Mouse (Mus musculus): ENCODE results near the gene Plekha6. TPM values are rescaled to one million over a fixed set of nuclear protein-coding genes. Genes with fewer than 3 reads are reported as not detected.

The Plekha6 gene
- polyA plus RNA-seq, 1 experiment, result 0.54 TPM

DNA sequence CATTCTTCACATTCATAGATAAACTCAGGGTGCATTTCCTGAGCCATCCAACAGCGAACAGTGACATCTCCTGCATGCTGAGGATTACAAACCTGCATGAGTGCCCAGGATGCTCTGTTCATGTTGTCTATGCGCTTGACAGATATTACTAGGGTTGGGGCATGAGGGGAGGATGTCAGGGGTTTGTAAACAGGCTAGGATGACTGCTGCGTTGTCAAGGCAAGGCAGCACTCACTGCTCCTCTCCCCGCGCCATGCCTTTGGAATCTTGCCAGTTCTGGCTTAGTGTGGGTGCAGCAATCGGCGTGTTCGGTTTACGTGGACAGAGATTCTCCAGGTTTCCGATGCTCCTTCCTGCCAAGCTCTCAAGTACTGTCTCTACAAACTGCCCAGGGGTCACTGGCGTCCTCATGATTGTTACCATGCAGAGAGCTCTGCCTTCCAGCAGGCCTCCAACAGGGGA, 115.7 kb downstream of the Plekha6 start:
- TF ChIP-seq GATA1 (IDR thresholded peaks at IDR 0.05; ENCODE audit: low read length), result no peak

DNA sequence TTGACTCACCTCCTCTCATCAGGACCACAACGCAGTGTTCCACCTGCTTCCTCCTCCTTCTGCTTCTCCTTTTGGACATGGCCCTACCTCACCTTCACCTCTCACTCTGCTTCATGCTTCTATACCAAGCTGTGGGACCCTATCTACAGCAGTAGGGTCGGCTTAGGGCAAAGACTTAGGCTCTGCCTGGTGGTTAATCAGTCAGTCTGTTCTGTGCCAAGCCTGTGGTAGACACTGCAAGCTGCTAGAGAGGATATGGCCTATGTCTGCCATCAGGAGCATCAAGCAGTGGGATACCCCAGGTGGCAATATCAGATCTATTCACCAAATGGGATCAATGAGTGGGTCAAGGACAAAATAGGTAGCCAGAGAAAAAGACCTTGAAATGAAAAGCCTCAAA, 116.5 kb downstream of the Plekha6 start:
- no peak for TF ChIP-seq GATA1 (IDR thresholded peaks at IDR 0.05; ENCODE audit: low read length)

DNA sequence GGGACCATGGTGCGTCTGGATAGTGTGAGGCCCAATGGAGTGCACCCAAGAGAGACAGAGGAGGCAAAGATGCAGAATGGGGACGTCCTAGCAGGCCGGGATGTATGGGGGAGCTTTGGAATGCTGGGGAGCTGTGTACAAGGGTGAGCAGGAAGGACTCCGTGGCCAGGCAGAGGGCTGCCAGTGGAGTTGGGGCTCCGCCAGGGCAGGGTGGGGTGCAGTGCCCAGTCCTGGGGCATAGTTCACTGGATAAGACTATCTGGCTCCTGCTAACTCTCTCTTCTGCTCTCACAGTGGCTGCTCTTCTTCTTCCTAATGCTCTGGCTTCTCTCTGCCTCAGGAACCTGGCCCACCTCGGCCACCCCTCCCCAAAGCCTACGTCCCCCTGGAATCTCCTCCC, 121.9 kb downstream of the Plekha6 start:
- TF ChIP-seq GATA1 (IDR thresholded peaks at IDR 0.05; ENCODE audit: low read length), result no peak

DNA sequence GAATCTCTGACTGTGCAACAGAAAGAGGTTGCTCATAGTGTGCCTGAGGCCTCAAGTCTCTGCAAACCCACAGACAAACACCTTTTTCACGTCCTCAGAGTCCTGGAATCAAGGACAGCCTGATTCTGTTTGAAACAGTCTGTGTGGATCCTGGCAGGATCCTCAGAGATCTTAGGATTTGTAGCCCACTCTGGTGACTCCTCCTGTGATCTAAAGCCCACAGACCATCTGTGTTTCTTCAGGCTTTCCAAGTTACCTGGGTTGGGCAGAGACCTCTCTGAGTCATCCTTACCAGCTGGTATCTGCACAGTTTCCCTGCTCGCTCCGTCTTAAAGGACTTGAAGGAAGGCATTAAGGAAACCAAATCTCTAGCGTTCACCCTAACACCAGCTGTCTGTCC, 123.0 kb downstream of the Plekha6 start:
- no peak for TF ChIP-seq GATA1 (IDR thresholded peaks at IDR 0.05; ENCODE audit: low read length)

DNA sequence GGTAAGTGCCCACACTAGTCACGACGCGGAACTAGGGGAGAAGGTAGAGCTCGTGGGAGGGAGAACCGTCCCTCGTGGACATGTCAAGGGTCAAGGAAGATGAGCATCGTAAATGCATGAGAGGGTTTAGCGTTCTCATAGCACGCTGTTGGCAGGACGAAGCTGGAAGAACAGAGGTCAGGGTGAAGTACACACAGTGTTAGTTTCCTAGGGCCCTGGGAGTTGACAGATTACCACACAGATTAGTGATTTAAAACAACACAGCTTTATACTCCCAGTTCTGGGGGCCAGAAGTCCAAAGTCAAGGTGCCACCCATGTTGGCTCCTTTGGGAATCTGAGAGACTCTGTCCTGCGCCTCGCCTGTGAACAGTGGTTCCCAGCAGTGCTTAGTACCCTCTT, 123.9 kb downstream of the Plekha6 start:
- no peak for TF ChIP-seq GATA1 (IDR thresholded peaks at IDR 0.05; ENCODE audit: low read length)

DNA sequence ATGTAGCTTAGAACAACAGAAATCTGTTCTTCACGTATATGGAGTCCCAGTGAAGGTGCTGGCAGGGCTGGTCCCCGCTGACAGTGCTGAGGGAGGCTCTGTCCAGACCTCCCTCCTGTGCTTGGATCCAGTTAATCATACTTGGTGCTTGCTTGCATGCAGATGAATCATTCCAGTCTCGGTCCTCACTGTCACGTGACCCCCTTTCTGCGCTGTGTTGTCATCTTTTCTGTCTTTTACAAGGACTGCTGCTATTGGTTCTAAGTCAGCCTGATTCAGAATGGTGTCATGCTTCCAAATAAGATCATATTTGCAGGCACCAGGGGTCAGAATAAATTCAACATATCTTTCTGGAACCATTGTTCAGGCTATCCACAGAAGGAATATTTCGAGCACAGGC, 127.9 kb downstream of the Plekha6 start:
- TF ChIP-seq GATA1 (IDR thresholded peaks at IDR 0.05; ENCODE audit: low read length), result no peak

DNA sequence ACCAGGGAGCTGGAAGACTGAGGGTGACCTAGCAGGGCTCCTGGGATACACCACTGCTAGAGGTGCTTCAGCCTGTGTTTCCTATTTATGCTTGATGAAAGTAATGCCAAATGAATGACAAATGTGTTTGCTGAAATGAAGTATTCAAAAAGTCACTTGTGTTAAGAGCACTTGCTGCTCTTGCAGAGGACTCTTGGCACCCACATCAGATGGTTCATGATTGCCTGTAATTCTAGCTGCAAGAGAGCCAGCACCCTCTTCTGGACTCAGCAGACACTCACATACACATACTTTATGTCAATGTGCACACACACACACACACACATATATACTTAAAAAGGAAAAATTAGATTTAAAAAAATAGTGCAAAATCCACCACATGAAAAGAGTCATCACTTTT, 128.6 kb downstream of the Plekha6 start:
- no peak for TF ChIP-seq GATA1 (IDR thresholded peaks at IDR 0.05; ENCODE audit: low read length)

DNA sequence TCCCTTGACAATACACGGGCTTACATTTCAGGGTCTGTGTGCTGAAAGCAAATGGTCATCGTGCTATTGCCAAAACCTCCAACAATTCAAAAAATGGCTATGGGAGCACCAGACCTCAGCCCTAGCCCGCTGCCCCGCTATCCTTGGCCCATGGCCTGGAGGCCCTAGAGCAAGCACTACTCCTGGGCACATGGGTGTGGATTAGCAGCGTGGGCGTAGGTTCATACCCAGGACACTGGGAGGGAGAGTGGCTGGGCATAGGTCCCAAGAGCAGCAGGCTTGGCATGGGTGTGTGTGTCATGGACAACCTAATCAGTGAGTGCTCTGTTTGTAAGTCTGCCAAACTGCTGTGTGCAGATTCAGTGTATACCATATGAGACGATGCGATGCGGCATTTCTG, 132.4 kb downstream of the Plekha6 start:
- TF ChIP-seq GATA1 (IDR thresholded peaks at IDR 0.05; ENCODE audit: low read length), result no peak

DNA sequence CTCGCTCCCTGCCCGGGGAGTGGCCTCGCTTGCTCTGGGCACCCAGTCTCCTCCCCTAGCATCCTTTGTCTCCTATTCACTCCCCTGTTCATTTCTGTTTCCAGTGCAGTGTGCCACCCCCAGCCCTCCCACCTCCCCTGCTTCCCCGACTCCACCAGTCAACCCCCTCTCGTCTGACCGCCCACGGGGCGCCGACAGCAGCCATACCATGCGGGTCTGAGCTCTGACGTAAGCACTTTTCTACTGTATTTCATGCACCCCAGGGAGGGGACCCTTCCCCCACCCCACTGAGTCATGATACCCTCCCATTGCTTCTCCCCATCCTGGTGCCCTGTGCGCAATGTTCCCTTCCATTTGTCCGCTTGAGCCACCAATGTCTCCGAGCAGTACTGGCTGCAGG, 134.8 kb downstream of the Plekha6 start:
- no peak for TF ChIP-seq GATA1 (IDR thresholded peaks at IDR 0.05; ENCODE audit: low read length)

DNA sequence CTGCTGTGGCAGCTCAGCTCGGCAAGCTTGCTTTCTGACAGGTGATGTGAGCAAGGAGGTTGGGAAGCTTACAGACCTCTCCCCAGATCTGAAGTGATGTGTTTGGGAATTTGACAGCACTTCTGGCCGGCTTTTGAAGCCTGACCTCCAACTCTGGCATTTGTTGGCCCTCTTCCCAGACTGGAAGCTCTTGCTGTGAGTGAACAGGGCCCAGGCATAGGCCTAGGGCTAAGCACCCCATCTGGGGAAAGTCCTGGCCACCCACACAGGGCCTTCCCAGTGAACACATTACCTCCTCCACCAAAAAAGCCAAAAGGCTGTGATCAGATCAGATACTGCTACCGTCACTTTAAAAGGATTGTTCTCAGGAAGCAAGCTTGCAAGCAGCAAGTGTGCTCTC, 138.5 kb downstream of the Plekha6 start:
- no peak for TF ChIP-seq GATA1 (IDR thresholded peaks at IDR 0.05; ENCODE audit: low read length)

DNA sequence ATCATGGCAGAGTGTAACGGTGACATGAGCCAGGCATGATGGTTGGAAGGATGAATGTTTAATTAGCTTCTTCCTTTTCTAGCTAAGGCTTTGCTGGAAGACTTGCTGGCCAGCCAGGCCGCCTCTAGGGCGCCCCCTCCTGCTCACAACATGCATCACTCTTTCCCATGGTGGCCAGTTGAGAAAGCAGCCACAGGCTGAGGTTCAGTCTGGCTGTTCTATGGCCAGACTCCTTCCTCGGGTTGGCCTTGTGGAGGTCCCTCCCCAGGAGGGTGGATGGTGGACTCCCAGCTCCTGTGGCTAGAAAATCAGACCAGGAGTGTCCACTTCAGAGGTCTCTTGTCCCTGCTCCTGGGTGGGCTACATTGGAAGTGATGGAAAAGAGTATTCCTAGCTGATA, 142.8 kb downstream of the Plekha6 start:
- TF ChIP-seq GATA1 (IDR thresholded peaks at IDR 0.05; ENCODE audit: low read length), result no peak

DNA sequence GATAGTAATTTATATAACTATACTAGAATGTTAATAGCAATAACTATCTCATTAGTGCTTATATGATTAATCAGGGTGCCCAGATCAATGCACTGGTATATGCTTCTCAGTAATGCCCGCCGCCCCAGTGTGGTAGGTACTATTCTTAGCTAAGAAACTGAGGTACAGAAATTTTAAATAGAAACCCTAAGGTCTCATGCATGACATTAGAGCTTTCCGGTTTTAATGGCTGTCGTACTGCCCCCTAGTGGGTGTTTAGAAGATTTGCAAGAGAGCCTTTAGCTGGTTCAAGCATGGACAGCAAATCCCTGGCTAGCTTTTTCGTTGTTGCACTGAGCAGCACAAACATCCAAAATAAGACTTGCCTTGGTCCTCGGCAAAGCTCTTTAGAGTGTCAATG, 143.3 kb downstream of the Plekha6 start:
- no peak for TF ChIP-seq GATA1 (IDR thresholded peaks at IDR 0.05; ENCODE audit: low read length)

DNA sequence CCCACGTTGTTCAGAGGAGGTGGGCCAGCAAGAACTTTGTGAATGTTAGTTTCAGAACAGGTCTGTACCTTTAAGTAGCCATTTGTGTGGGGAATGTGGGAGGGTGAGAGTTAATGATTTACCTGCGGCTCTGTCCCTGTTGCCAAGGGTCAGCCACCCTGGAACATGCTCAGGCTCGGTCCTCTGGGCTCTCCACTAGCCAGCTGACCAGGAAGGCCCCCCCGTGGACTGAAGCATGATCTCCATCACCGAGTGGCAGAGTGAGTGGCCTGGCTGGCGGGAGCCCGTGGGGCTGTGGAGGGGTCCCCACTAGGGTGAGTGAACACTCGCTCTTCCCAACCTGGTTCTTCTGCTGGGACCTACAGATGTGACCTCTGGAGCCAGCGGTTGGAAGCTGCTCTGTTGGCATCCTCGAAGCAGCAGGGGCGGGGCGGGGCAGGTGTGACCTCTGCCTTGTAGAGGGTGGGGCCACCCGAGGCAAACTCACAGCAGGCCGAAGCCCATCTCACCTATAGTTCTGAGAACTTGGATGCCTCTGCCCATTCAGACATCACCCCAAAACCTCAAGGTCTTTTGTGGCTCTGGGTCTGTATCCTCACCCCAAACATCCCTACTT, 145.8 kb downstream of the Plekha6 start, which contains the start of gene Golt1a:
TSS of gene Golt1a (plus strand) at position 149 of the 616 bp plus-strand sequence.
- TF ChIP-seq GATA1 (IDR thresholded peaks at IDR 0.05; ENCODE audit: low read length), result no peak

DNA sequence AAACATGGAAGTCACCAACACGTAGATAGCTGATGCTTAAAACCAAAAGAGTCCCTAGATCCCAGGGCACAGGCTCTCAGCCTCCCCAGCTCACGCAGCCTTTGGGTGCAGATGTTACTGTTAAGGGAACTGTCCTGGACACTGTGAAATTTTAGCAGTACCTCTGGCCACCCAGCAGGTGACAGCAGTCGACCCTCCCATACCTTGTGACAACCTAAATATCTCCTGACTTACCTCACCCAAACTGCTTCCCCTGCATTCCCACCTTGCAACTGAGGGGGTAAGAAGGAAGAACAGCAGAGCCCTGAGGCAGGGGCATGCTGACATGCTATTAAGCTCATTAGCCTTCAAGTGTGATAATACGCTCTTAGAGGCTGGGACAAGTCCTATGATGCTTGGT, 147.2 kb downstream of the Plekha6 start:
- TF ChIP-seq GATA1 (IDR thresholded peaks at IDR 0.05; ENCODE audit: low read length), result no peak

DNA sequence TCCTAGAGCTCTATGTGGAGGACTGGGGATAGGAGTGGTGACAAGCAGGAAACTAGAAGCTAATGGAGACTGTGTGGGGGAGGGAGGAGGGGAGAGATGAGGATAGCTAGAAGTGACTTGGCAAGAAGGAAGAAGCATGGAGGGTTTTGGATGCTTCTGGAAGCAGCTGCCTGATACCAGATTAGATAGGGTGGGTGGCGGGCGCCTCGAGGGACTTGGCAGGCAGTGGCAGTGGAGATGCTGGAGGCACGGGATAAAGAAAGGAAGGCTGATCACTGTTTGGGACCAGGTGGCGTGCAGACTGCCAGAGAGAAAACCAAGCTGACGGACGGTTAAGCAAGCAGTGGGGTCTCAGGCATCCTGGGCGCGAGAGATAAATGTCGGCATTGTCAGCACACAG, 147.9 kb downstream of the Plekha6 start:
- TF ChIP-seq GATA1 (IDR thresholded peaks at IDR 0.05; ENCODE audit: low read length), result no peak

DNA sequence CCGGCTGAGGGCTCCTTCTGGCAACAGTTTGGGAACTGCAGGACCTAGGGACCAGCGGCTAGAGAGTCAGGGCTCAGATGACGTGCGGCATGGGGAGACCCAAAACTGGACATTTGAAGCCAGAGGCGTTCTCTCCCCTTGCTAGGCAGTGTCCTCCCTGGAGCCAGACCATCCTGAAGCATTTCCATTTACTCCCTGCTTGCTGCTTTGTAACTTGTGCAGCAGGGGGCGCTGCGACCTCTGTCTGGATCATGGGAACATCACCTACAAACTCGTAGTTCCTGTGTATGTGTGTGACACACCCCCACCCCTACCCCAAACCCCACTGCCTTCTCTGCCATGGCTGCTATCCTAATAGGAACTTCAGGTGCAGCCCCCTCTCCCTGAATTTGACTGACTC, 150.4 kb downstream of the Plekha6 start:
- TF ChIP-seq GATA1 (IDR thresholded peaks at IDR 0.05; ENCODE audit: low read length), result no peak

DNA sequence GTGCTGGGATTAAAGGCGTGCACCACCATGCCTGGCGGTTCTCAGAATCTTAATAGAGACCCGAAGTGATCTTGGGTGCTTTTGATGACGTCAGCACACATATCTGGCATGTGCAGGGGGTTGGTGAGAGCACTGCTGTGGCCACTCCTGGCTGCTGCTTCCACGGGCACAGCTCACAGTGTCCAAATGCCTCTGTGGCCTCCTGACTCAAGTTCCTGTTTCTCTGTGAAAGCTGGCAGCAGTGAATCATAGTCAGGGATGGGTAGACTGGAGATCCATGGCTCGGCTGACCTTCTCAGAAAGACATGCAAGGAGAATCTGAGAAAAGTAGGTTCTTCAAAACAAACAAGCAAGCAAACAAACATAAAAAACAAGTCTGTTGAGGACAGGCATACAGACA, 151.8 kb downstream of the Plekha6 start:
- TF ChIP-seq GATA1 (IDR thresholded peaks at IDR 0.05; ENCODE audit: low read length), result no peak

DNA sequence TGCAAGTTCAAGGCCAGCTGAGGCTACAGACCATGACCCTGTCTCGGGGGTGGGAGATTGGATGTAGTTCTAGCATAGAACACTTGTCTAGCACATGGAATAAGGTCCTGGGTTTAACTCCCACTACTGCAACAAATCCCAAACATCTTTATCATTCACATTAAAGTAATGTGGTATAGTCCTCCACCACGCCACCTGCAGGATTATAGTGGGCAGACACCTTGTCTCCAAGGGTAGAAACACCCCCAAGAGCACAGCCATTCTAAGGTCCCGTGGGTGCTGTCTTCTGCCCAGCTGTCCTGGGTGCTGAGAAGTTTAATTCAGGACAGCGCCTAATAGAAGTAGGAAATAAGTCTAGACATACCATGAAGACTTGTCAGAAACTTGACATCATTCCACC, 152.6 kb downstream of the Plekha6 start:
- TF ChIP-seq GATA1 (IDR thresholded peaks at IDR 0.05; ENCODE audit: low read length), result no peak
